13 mouse cellular contexts compared by ENCODE assay signal in genomic region chr11:95328629-95329028, GRCm38 (mm10).
"Had no signal": no experiment of that assay in that cellular context is flagged by ENCODE, and none has a peak within 500 bp of the region (broad histone marks: within the 10 kb centered on the region; RNA-seq: fewer than 3 reads in every experiment).

No protein-coding gene starts in this region.

- DNase-seq: kidney, adult 8-10 months; kidney, postnatal 25 days; lung, embryonic 14.5 days; lung, postnatal 10 days; lung, postnatal 4 days; midbrain, embryonic 14.5 days; thymus, postnatal 4 days had no signal

- H3K4me1 ChIP-seq: limb, embryonic 15.5 days; neural tube, embryonic 15.5 days; stomach, embryonic 15.5 days had no signal

- H3K27ac ChIP-seq: limb, embryonic 15.5 days; liver, embryonic 14.5 days; midbrain, embryonic 10.5 days; neural tube, embryonic 15.5 days; stomach, embryonic 15.5 days had no signal

- H3K4me3 ChIP-seq: limb, embryonic 15.5 days; midbrain, embryonic 10.5 days; myocyte; neural tube, embryonic 15.5 days; stomach, embryonic 15.5 days had no signal
